Mouse (Mus musculus): ENCODE results near the gene Gm5788.
"Not testable (repeated sequence)": the region's sequence is repeated elsewhere in the genome, so short reads cannot be mapped to it uniquely, and the experiment has no call there.

Gm5788 gene

GRCm38 (mm10) chr12:87494421-87494820 lies at the start of gene Gm5788:
Gene Gm5788, plus strand, starts transcription at chr12:87494721.
- DNase-seq (ENCODE audit: low spot score in 2 of 2), result not testable (repeated sequence)

- no peak for DNase-seq (ENCODE audit: low spot score in 2 of 2)
These were observed 45.1 kb upstream of the Gm5788 start for GRCm38 (mm10) chr12:87449456-87449855.

- DNase-seq (ENCODE audit: low spot score in 2 of 2), result no peak
These were observed 29.7 kb upstream of the Gm5788 start for GRCm38 (mm10) chr12:87464678-87465297.

GRCm38 (mm10) chr12:87470263-87471136 lies 24.0 kb upstream of the Gm5788 start:
- DNase-seq (ENCODE audit: low spot score in 2 of 2), result no peak

- DNase-seq (ENCODE audit: low spot score in 2 of 2), result no peak
These were observed 23.0 kb upstream of the Gm5788 start for GRCm38 (mm10) chr12:87471421-87471963.

- DNase-seq (ENCODE audit: low spot score in 2 of 2), result peak; percentile 92 to 95
These were observed 22.3 kb upstream of the Gm5788 start, which contains the start of gene Snw1 for GRCm38 (mm10) chr12:87471964-87472786. Gene Snw1, minus strand, starts transcription at chr12:87472274.

- DNase-seq (ENCODE audit: low spot score in 2 of 2), result no peak
These were observed 19.8 kb upstream of the Gm5788 start for GRCm38 (mm10) chr12:87474756-87475155.

- not testable (repeated sequence) for DNase-seq (ENCODE audit: low spot score in 2 of 2)
These were observed 12.0 kb upstream of the Gm5788 start for GRCm38 (mm10) chr12:87482482-87482881.

GRCm38 (mm10) chr12:87488683-87489082 lies 5.8 kb upstream of the Gm5788 start:
- DNase-seq (ENCODE audit: low spot score in 2 of 2), result not testable (repeated sequence)

- DNase-seq (ENCODE audit: low spot score in 2 of 2), result not testable (repeated sequence)
These were observed 19.5 kb downstream of the Gm5788 start, which contains the start of gene Gm8300 for GRCm38 (mm10) chr12:87514016-87514415. Gene Gm8300, plus strand, starts transcription at chr12:87514316.

- not testable (repeated sequence) for DNase-seq (ENCODE audit: low spot score in 2 of 2)
These were observed 25.1 kb downstream of the Gm5788 start for GRCm38 (mm10) chr12:87519616-87520015.

GRCm38 (mm10) chr12:87543927-87544326 lies 49.4 kb downstream of the Gm5788 start:
- DNase-seq (ENCODE audit: low spot score in 2 of 2), result no peak

Data from heart, adult 9 months (tissue).